Mouse (Mus musculus): ENCODE measurements at regions not wholly inside any gene's neighbourhood (a gene's known extent, or its start where the extent isn't known, plus 50 kb on each side); places are given as distances from the start of the nearest gene placed in this dataset.

DNA sequence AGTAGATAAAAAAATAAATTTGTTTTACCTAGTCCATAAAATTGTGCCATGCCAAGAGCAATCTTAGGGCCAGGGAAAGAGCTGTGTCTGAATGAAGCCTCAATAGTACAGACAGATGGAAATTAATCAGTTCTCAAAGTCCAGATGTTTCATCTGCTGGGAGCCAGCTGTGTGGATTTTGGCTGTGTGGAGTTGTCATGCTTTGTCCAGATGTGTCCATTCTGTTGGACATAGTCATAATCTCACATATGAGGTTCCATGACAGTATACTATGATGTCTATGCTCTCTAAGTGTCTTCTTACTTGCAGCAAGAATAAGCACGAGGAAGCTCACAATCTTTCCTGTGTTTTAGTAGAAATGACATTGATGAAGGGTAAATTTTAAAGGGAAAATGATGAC lies 105.8 kb upstream of the 4933415F23Rik start:
- no peak for DNase-seq (ENCODE audit: low spot score in 2 of 2)

- no peak for DNase-seq (ENCODE audit: low spot score in 2 of 2)
Observed at GRCm38 (mm10) chr1:23207024-23207423, 105.0 kb upstream of the 4933415F23Rik start.

GRCm38 (mm10) chr1:23202511-23203435 lies 100.7 kb upstream of the 4933415F23Rik start:
- no peak for DNase-seq (ENCODE audit: low spot score in 2 of 2)

DNA sequence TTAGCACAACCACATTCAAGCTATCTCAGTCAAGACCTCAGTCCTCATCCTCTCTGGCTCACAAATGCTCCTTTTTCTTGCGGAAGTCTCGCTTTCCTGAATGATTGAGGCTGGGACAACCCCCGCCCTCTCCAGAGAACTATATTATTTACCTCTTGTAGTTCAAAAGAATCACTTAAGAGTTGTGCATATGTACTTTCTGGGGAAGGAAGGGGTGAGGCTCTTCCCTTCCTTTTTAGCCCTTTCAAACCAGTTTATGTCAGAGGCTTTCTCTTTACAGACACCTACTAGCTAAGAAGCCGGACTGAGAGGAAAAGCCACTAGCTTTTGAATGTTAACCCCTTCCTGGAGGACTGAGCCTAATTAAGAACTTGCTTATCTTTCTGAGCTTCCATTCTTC lies 98.4 kb upstream of the 4933415F23Rik start:
- DNase-seq (ENCODE audit: low spot score in 2 of 2), result no peak

DNA sequence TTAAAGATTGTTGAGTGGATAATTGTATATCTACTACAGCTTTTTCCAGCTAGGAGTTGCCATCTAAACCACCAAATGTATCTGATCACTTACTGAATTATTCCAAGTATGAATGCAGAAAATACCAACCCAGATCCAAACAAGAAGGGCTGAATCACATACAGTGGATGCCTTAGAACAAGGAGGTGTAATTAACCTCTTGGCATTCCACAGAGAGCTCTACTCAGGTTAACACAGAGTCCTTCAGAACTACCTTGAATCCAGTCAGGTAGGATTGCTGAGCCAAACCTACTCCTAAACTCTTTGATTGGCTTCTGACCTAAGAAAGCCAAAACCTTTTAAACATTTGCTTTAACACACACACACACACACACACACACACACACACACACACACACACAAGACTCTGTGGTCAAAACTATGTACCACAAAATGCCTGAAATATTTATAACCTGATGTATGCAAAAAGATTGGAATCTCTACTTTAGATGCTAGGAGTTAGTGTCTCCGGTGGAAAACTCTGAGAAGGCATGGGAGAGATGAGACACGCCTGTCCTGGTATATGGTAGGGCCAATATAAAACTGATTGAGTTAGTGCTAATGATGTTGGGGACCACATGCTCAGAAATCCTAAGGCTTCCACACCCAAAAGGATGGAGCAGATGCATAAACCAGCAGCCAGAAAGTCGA lies 88.4 kb upstream of the 4933415F23Rik start:
- no peak for DNase-seq (ENCODE audit: low spot score in 2 of 2)

DNA sequence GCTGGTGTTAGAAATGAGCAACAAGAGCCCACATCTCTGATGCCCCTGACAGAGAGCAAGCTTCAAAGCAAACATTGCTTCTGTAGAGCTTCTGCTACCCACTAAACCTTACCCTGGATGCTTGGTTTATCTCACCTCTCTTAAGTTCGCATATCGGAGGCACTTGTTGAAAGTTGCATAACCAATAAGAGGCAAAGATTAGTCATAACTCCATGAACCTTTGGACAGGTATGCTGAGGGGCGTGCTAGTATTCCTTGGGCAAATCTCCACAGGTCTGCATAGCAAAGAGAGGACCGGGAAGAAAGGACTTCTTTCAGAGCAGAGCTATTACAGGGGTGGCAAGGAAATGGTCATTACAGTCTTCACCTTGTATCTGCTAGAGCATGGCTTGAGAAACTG lies 87.7 kb upstream of the 4933415F23Rik start:
- no peak for DNase-seq (ENCODE audit: low spot score in 2 of 2)

- DNase-seq (ENCODE audit: low spot score in 2 of 2), result no peak
Observed at GRCm38 (mm10) chr1:23188216-23188615, 86.2 kb upstream of the 4933415F23Rik start.

GRCm38 (mm10) chr1:23187446-23188206 lies 85.6 kb upstream of the 4933415F23Rik start:
- no peak for DNase-seq (ENCODE audit: low spot score in 2 of 2)

GRCm38 (mm10) chr1:23184728-23185127 lies 82.7 kb upstream of the 4933415F23Rik start:
- no peak for DNase-seq (ENCODE audit: low spot score in 2 of 2)

- no peak for DNase-seq (ENCODE audit: low spot score in 2 of 2)
Observed at GRCm38 (mm10) chr1:23182541-23182940, 80.5 kb upstream of the 4933415F23Rik start.

DNA sequence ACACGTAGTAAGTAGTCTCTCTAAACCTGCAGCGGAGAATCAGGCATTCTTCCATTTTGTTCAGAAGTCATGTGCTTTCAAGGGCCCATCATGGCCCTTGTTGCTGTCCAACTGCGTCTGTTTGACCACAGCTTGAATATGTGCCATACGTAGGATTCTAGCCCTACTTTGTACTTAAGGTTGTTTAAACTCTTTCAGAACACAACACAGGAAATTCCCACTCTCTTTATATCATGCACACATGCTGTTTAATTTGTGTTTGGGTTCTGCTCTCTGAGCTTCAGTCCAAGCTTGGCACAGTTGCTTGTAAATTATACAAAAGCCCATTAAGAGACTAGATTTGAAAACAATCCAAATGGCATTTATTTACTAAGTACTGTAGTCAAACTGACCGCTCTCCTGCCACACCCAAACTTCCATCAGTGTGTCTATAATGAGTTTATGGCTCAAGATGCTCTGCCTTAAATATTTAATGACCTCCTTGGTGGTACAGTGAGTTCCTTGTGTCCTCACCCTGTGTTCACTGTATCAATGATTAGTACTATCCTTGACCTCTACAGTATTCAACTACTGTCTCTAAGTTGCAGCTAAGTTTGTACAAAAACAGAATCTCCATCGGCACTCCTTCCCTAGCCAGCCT lies 76.4 kb upstream of the 4933415F23Rik start:
- no peak for DNase-seq (ENCODE audit: low spot score in 2 of 2)

DNA sequence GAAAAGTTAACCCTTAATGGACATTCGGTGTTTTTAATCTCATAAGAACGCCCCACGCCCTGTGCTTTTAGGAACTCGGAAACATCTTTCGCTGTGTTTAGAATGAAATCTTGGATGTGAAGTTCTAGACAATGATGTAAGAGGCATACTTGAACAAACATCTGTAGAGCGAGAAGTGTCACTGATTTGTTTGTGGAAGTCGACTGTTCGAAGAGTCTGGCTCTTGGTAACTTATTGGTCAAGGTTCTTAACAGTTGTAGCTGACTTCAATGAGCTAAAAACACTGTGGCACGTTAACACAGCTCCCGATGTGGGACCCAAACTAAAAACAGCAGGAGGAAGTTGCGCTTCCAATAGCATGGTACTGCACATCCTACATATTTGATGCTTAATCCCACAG lies 72.0 kb upstream of the 4933415F23Rik start:
- DNase-seq (ENCODE audit: low spot score in 2 of 2), result no peak

GRCm38 (mm10) chr1:23173054-23173802 lies 71.2 kb upstream of the 4933415F23Rik start:
- no peak for DNase-seq (ENCODE audit: low spot score in 2 of 2)

DNA sequence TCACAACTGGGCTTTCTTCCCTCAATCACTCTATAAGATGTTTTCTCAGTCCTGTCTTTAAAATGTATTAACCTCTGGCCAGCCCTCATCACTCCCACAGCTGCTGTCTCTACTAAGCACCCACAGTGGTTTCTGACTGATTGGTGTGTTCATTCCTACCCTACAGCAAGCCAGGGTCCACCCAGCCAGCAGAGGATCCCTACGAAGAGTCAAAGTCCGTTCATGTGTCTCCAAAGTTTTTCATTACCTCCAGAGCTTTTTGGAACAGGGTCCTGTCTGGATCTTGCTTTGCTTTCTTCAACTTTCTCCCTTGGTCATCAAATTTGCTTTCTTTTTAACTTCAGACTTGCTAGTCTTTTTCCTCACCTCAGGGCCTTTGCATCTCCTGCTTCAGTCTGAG lies 69.3 kb upstream of the 4933415F23Rik start:
- DNase-seq (ENCODE audit: low spot score in 2 of 2), result no peak

DNA sequence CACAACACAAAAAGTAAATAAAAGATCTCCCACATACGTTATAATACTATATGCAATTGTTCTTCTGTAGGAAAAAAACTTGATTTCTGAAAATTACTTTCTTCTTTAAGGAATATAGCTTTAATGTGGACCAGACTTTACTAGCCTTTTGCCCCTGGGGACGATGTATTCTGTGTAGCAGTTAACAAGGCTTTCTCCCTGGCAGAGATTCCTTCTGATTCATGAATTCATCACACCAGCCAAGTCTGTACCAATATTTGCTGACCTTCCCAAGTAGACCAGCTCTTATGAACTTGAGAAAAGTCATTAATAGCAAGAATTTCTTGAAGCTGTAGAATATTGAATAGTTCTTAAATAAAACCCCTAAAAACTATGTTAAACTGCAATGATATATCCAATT lies 68.7 kb upstream of the 4933415F23Rik start:
- no peak for DNase-seq (ENCODE audit: low spot score in 2 of 2)

- no peak for DNase-seq (ENCODE audit: low spot score in 2 of 2)
Observed at GRCm38 (mm10) chr1:23168504-23168903, 66.5 kb upstream of the 4933415F23Rik start.

DNA sequence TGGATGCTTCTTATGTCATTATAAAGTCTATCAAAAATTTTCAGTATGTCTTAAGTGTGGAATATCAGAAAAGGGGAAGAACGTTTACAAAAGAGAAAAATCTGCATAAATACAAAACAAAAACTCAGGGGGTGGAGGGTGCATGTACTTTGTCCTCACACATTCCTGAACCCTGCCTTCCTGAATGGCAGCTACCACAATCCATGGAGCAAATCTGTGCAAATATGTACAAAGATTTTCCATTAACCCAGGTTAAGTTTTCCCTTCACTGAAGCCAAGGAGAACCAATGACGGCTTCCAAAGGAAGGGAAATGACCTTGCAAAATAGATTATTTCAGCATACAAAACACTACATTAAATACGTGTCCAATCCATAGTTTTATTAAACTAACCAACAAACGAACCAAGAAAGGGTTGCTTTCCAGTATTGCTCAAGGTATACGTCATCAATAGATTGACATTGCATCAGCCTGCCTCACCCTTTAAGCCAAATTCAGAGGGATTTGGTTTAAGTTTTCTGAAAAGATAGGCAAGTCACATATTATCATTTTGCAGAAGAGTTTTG lies 61.4 kb upstream of the 4933415F23Rik start:
- DNase-seq (ENCODE audit: low spot score in 2 of 2), result no peak

DNA sequence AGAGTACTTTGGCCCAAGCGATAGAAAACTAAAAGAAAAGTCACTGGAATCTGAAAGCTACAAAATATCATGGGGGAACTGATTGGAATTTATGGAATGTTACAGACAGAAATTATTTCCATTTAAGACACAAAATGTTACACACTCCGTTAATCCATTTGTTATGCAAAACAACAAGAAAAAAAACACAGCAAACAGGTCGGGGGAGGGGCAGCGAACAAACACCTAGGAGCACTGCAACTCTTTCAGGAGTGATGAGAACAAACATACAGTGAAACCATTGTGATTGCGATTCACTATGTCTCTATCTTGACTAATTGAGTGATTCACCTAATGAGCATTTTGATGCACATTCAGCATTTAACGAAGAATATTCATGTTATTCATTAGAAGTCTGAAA lies 60.7 kb upstream of the 4933415F23Rik start:
- DNase-seq (ENCODE audit: low spot score in 2 of 2), result no peak
